Mouse (Mus musculus) layer of hippocampus, adult 11-12 months (tissue): ENCODE measurements around the gene Itih3.
A peak's percentile ranks its signal among the peaks of the same experiment; 100 is the strongest.

Source experiments
- DNase-seq: peaks from one replicate; pipeline ENCODE4 v3.0.0; 2022; ENCODE audit warnings: low spot score

Itih3 gene

GRCm38 (mm10) chr14:30923375-30924105 lies at the start of gene Itih3:
Gene Itih3 (minus strand): TSS chr14:30923760.
- peak; percentile 35 for DNase-seq

GRCm38 (mm10) chr14:30960366-30960765 lies 36.8 kb upstream of the Itih3 start:
- DNase-seq, result no peak

DNA sequence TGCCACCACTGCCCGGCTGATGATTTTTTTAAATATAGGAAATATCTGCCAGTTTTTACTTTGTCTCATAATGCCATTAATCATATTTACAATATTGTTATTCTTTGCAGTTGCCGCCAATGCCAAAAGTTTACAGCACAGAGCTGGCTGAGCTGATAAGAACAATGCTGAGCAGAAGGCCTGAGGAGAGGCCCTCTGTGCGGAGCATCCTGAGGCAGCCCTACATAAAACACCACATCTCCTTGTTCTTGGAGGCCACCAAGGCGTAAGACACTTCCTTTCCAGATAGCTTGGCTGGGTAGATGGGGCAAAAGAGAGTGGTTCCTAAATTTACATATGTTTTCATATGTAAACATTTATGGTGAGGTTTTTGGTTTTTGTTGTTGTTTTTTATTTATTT lies 35.5 kb upstream of the Itih3 start:
- no peak for DNase-seq

- no peak for DNase-seq
Observed at GRCm38 (mm10) chr14:30958517-30958916, 35.0 kb upstream of the Itih3 start.

DNA sequence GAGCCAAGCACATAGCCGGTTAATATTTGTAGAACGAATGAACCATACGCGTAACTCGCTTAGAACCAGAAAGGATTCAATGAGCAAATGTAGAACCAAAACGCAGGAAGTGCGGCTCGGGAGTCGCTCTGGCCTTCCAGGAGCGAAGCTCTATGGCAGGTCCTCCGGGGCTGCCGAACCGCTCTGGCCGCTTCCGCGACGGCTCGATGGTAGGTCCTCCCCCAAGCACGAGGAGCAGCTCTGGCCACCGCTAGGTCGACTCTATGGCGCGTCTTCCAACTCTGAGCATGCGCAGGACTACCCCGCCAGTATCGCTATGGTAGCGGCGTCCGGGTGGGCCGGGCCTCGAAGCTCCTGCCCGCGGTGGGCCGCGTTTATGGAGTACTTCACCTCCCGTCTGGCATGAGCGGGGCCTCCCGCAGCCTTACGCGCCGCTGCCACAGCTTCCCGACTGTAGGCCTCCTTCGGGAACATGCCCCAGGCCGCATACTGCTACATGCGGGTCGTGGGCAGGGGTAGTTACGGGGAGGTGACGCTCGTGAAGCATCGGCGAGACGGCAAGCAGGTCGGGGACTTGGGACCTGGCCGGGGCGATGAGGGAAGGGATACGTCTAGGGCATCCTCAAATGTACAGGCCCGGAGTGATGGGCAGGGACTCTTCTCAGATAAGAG lies 27.7 kb upstream of the Itih3 start, which contains the start of gene Nek4:
Gene Nek4 (plus strand): TSS at position 224 of the 672 bp plus-strand sequence.
- peak; percentile 96 for DNase-seq

DNA sequence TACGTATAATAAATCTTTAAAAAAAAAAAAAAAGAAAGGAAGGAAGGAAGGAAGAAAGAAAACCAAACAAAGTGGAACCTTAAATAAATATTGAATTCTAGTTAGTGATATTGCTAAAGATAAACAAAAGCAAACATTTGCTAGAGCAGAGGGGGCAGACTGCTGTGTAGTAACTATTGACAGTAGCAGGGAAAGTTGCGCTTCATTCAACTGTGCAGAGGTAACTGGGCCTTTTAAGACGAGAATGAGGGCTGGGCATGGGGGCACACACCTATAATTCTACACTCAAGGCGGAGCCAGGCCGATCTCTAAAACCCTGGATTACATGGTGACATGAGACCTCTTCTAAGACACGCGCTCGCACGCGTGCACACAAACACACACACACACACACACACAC lies 26.4 kb upstream of the Itih3 start:
- no peak for DNase-seq

DNA sequence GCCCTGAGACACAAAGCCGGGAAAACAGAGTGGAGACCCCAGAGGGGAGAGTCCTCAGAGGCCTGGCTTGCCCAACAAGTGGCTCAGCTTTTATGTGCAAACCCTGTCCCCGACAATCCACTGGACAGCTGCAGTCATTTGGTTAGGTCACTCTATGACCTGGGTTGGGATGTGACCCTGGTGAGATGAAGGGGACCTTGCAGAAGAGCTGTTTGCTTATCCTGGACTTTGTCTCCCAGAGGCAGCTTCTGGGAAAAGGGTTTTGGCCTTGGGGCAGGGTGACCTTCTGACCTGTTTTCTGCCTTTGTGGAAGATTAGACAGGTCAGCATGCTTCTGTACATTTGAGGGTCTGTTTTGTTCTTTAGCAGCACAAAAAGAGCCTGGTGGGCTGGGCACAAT lies 21.2 kb upstream of the Itih3 start:
- no peak for DNase-seq

GRCm38 (mm10) chr14:30943860-30944674 lies 20.5 kb upstream of the Itih3 start:
- DNase-seq, result peak; percentile 75

GRCm38 (mm10) chr14:30943038-30943437 lies 19.5 kb upstream of the Itih3 start, which contains the start of gene Itih1:
Gene Itih1 (minus strand): TSS chr14:30943289.
- no peak for DNase-seq

- DNase-seq, result no peak
Observed at GRCm38 (mm10) chr14:30942254-30942653, 18.7 kb upstream of the Itih3 start.

- DNase-seq, result no peak
Observed at GRCm38 (mm10) chr14:30933351-30933750, 9.8 kb upstream of the Itih3 start.

DNA sequence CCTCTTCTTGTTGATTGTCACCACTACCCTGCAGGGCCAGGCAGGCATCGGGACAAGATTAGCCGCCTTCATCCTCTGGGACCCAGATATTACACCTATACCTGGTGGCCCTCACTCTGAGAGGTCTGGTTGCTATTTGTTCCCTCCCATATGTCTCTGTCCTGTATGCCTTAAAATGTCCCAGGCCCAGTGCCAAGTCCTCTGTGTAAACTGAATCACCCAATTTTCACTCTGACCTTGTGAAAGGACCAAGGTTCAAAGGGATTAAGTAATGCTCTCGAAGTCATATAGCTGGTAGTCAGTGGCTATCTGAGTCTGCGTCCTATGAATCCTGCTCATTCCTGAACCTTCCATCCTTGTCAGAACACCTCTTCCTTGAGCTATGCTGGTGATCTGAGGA lies 6.8 kb upstream of the Itih3 start:
- no peak for DNase-seq

GRCm38 (mm10) chr14:30925492-30925891 lies 1.9 kb upstream of the Itih3 start:
- DNase-seq, result no peak

- DNase-seq, result no peak
Observed at GRCm38 (mm10) chr14:30922053-30922670, 1.4 kb downstream of the Itih3 start.

GRCm38 (mm10) chr14:30916516-30916915 lies 7.0 kb downstream of the Itih3 start:
- no peak for DNase-seq

- DNase-seq, result no peak
Observed at GRCm38 (mm10) chr14:30913404-30913803, 10.2 kb downstream of the Itih3 start.

GRCm38 (mm10) chr14:30912641-30913040 lies 10.9 kb downstream of the Itih3 start:
- no peak for DNase-seq

DNA sequence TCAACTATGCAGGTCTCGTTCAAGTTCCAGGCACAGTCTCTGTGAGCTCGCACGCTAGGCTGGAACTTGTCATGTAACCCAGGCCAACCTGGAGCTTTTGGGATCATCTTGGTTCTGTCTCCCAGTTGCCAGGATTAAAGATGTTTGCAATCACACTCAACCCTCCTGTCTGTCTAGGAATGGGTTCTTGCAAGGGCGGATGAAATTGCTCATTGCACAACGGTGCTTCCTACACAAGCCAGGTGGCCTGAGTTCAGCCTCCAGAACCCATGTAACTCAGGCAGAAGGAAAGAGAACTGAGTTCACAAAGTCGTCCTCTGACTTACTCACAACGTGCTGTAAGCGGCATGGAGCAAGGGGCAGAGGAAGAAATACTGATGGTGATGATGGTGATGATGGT lies 12.4 kb downstream of the Itih3 start:
- DNase-seq, result no peak

DNA sequence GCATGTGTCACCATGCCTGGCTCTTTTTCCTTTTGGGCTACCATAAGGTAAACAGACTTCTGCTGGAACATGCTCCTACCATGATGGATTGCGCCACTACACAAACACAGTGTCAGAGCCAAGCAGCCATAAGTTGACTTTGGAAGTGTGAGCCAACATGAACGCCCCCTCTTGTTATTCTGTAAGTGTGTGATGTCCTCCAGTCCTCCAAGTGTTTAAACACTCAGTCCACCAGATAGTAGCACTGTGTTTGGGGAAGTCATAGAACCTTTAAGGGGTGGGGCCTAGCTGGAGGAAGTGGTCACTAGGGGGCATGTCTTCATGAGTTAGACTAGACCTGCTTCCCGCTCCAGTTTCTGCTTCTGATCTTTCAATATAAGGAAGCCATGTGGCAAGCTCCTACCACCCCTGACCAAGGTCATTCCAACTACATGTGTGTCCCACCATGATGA lies 15.7 kb downstream of the Itih3 start:
- DNase-seq, result peak; percentile 21

DNA sequence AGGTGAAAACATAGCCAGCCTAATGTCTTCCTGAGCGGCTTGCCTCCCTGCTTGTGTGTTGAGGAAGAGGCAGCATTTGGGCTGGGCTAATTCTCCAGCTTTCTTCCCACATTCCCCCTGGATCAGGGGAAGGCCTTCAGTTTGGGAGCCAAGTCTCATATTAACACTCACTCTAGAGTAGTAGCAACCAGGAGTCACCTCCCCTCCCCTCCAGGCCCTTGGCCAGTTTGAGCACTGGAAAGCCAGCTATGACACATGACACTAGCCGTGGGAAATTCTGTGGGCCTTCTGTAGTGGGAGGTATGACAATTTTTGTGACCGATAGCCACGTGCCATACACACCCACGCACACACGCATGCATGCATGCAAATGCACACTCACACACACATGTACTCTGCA lies 17.6 kb downstream of the Itih3 start:
- no peak for DNase-seq

DNA sequence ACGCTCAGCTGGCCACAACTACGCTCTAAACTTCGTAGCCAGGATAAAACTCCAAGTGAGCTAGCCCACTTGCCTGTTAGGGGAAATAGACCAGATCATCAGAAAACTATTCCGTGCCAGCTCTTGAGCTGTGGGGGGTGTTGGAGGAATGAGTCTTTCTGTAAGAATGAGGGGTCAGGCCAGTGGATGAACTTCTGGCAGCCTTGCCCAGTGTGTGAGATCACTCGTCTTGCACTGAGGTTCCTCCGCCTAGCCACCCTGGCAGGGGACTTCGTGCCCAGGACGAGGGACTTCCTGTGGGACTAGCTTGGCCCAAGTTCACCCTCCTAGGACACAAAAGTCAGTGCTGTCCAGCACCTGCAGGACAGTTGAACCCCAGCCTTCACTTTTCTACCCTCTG lies 19.3 kb downstream of the Itih3 start:
- DNase-seq, result no peak

DNA sequence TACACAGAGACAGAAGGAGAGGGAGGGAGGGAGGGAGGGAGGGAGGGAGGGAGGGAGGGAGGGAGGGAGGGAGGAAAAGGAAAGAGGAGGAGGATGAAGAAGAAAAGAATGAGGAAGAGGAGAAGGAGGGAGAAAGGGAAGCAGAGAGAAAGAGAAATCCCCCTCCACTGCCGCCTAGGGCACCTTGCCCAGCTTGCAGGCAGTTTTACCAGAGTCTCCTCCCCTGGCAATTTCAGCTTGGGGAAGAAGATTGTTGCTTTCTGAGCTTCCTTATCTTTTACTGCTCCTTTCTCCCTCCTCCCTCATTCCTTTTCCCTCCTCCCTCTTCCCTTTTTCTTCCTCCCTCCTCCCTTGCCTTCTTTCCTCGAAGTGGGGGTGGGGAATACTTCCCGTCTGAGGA lies 20.5 kb downstream of the Itih3 start:
- no peak for DNase-seq
